Mouse (Mus musculus) bone marrow, adult 2 months (tissue): Measurements from ENCODE around the gene Depdc1b. TPM values are rescaled to one million over a fixed set of nuclear protein-coding genes. Genes with fewer than 3 reads are reported as not detected.

Source experiments
- H3K27ac ChIP-seq: fragments of 200-500 bp; 2 replicates; pipeline ENCODE4 v1.5.1; 2012; ENCODE audit warnings: low read depth, mild to moderate bottlenecking, control low read depth, inconsistent platforms, low read length; ENCODE audit not compliant: control insufficient read depth, poor library complexity, insufficient read depth
- H3K4me1 ChIP-seq: fragments of 200-500 bp; 2 replicates; pipeline ENCODE4 v1.6.1; 2011; ENCODE audit warnings: low read length; ENCODE audit not compliant: control insufficient read depth, insufficient read depth
- H3K4me3 ChIP-seq: fragments of 200-500 bp; replicated peaks from 2 replicates; pipeline ENCODE3; 2011; ENCODE audit warnings: mild to moderate bottlenecking, low read depth, low read length, control low read depth; ENCODE audit not compliant: control insufficient read depth
- CTCF ChIP-seq: fragments of 200-500 bp; IDR thresholded peaks from 2 replicates; pipeline ENCODE4 v1.5.1; 2011; ENCODE audit warnings: low read length, control low read depth; ENCODE audit not compliant: control insufficient read depth, insufficient read depth
- POLR2A ChIP-seq: fragments of 200-500 bp; IDR thresholded peaks from 2 replicates; pipeline ENCODE4 v1.6.1; 2011; ENCODE audit warnings: low read depth, mild to moderate bottlenecking, control low read depth, low read length, borderline replicate concordance; ENCODE audit not compliant: control insufficient read depth
- WGBS: fragments of 180-500 bp; shearing (Covaris S2); methylation state at CpG from one replicate; pipeline ENCODE4 v1.1.7; 2018; 5-methylcytosine and 5-hydroxymethylcytosine counted together
- polyA plus RNA-seq: library from polyadenylated mRNA; stranded (reverse); fragments of >200 nt; gene quantifications from 2 replicates; pipeline ENCODE4 v1.2.4, GENCODE M21; 2011; ENCODE audit warnings: low replicate concordance; ENCODE audit not compliant: missing spikeins, insufficient read depth, insufficient read length

The Depdc1b gene
- polyA plus RNA-seq, 1 experiment, result 21.2 TPM

GRCm38 (mm10) chr13:108335257-108336003, 19.3 kb downstream of the Depdc1b start:
- TF ChIP-seq POLR2A (no peak), CTCF (no peak)
- H3K27ac ChIP-seq, result no peak overlapping the region
- H3K4me3 ChIP-seq, result no peak overlapping the region
- H3K4me1 ChIP-seq, result no peaks in the 10 kb centered on the region; the same call in 1 of the 2 replicates
- 24% methylated on average over 15 of the region's 15 CpGs for WGBS

GRCm38 (mm10) chr13:108336192-108336591, 20.1 kb downstream of the Depdc1b start:
- Histone ChIP-seq H3K4me1 (no peaks in the 10 kb centered on the region; the same call in 1 of the 2 replicates), H3K27ac (no peak overlapping the region), H3K4me3 (no peak overlapping the region)
- TF ChIP-seq POLR2A, result no peak
- TF ChIP-seq CTCF, result no peak
- 89% methylated on average over 11 of the region's 11 CpGs for WGBS

GRCm38 (mm10) chr13:108337340-108337739, 21.2 kb downstream of the Depdc1b start:
- Histone ChIP-seq H3K4me3 (no peak overlapping the region), H3K27ac (no peak overlapping the region), H3K4me1 (no peaks in the 10 kb centered on the region; the same call in 1 of the 2 replicates)
- TF ChIP-seq CTCF (no peak), POLR2A (no peak)
- WGBS, result 89% methylated on average over 6 of the region's 6 CpGs

GRCm38 (mm10) chr13:108338076-108338836, 22.1 kb downstream of the Depdc1b start:
- TF ChIP-seq CTCF, result no peak
- TF ChIP-seq POLR2A, result no peak
- Histone ChIP-seq H3K4me3 (no peak overlapping the region), H3K27ac (no peak overlapping the region), H3K4me1 (no peaks in the 10 kb centered on the region; the same call in 1 of the 2 replicates)
- WGBS, result 65% methylated on average over 7 of the region's 7 CpGs

GRCm38 (mm10) chr13:108339907-108340596, 23.9 kb downstream of the Depdc1b start:
- Histone ChIP-seq H3K4me3 (no peak overlapping the region), H3K4me1 (no peaks in the 10 kb centered on the region; the same call in 1 of the 2 replicates), H3K27ac (no peak overlapping the region)
- TF ChIP-seq POLR2A (no peak), CTCF (no peak)
- 86% methylated on average over 10 of the region's 10 CpGs for WGBS

GRCm38 (mm10) chr13:108341585-108341984, 25.5 kb downstream of the Depdc1b start:
- H3K4me3 ChIP-seq, result no peak overlapping the region
- no peaks in the 10 kb centered on the region for H3K4me1 ChIP-seq
- H3K27ac ChIP-seq, result no peak overlapping the region
- 71% methylated on average over 7 of the region's 7 CpGs for WGBS
- TF ChIP-seq POLR2A (no peak), CTCF (peak; percentile 35; the same call in 1 of the 2 replicates)

GRCm38 (mm10) chr13:108345756-108346155, 29.6 kb downstream of the Depdc1b start:
- 93% methylated on average over 4 of the region's 4 CpGs for WGBS
- no peak overlapping the region for H3K27ac ChIP-seq
- TF ChIP-seq CTCF, result no peak
- no peak for TF ChIP-seq POLR2A
- H3K4me3 ChIP-seq, result no peak overlapping the region
- H3K4me1 ChIP-seq, result no peaks in the 10 kb centered on the region

- Histone ChIP-seq H3K27ac (no peak overlapping the region), H3K4me3 (no peak overlapping the region), H3K4me1 (no peaks in the 10 kb centered on the region)
- TF ChIP-seq POLR2A, result no peak
- 41% methylated on average over 4 of the region's 4 CpGs for WGBS
Observed at GRCm38 (mm10) chr13:108347016-108347415, 30.9 kb downstream of the Depdc1b start.
